ENCODE assay signal across 11 mouse cellular contexts in the genomic region with DNA sequence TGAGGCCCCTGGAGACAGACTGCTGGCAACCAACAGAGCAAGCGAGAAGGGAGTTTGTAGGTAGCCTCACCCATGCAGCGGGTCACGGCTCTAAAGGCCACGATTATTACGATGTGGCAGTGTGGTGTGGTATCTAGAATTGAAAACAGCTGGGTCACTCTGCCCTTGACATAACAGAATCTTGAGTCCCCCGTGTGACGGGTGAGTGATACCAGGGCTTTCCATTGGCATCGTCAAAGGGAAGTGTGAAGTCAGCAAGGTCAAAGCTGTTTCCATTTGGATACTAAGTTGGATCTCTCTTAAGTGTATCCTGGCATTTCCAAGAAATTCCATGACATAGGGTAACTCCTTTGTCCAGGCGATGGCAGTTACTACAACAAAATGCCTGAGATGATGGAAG.
"Had no signal": no experiment of that assay in that cellular context is flagged by ENCODE, and none has a peak within 500 bp of the region (broad histone marks: within the 10 kb centered on the region; RNA-seq: fewer than 3 reads in every experiment).

No protein-coding gene starts in this region.

- H3K27ac ChIP-seq: kidney, postnatal 0 days; left cerebral cortex, adult 2 months; liver, embryonic 13.5 days; macrophage; midbrain, embryonic 12.5 days; midbrain, embryonic 15.5 days; neural tube, embryonic 12.5 days; neural tube, embryonic 15.5 days had no signal

- DNase-seq: layer of hippocampus, postnatal 36 days; liver, embryonic 13.5 days; lung, adult 2 months; thymus, postnatal 25 days had no signal

- H3K36me3 ChIP-seq: liver, embryonic 13.5 days; midbrain, embryonic 12.5 days; midbrain, embryonic 15.5 days; neural tube, embryonic 12.5 days; neural tube, embryonic 15.5 days had no signal

- H3K27me3 ChIP-seq: midbrain, embryonic 12.5 days; midbrain, embryonic 15.5 days; neural tube, embryonic 12.5 days had no signal

- H3K4me3 ChIP-seq: left cerebral cortex, adult 2 months; liver, embryonic 13.5 days; midbrain, embryonic 12.5 days; midbrain, embryonic 15.5 days; neural tube, embryonic 12.5 days; neural tube, embryonic 15.5 days had no signal

- H3K9ac ChIP-seq: liver, embryonic 13.5 days; midbrain, embryonic 12.5 days; midbrain, embryonic 15.5 days; neural tube, embryonic 12.5 days; neural tube, embryonic 15.5 days had no signal

- H3K4me1 ChIP-seq: liver, embryonic 13.5 days; midbrain, embryonic 12.5 days; midbrain, embryonic 15.5 days; neural tube, embryonic 15.5 days had no signal

- ATAC-seq: midbrain, embryonic 15.5 days had no signal
